Mouse (Mus musculus): ENCODE measurements around the gene Rab17.

DNA sequence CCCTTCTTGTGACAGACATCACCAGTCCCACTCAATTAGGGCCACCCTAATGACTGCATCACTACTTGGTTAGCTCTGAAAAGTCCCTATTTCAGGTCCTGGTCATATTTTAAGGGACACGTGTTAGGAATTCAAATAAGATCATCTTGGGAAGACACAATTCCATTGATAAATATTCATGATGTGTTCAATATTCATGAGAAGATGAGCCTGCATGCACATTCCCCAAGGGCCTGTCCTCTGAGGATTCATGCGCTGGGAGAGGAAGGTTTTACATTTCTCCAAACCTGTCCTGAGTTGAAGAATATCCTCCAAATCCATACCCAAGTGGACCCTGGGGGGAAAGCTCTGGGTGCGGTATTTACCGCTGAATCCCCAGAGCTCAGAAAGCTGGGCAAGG, 6.5 kb upstream of the Rab17 start:
- TF ChIP-seq CTCF (conservative IDR thresholded peaks at IDR 0.05; ENCODE audit: insufficient read depth, insufficient read length, low read depth, low read length) (no peak), POLR2A (IDR thresholded peaks at IDR 0.05; ENCODE audit: low read depth, low read length) (no peak)
